Comparison of ENCODE assay signal across 9 mouse cellular contexts in genomic region chrX:92597324-92597723, GRCm38 (mm10). TPM values are rescaled to one million over a fixed set of nuclear protein-coding genes. Genes with fewer than 3 reads are reported as not detected.
DNase-seq lines count a peak whose midpoint lies in the region; ATAC-seq and TF ChIP-seq lines count a peak whose summit lies in the region.
"Had no signal": no experiment of that assay in that cellular context is flagged by ENCODE, and none has a peak within 500 bp of the region (broad histone marks: within the 10 kb centered on the region; RNA-seq: fewer than 3 reads in every experiment).

No protein-coding gene starts in this region.

- TF ChIP-seq CTCF in hindbrain, postnatal 0 days (IDR thresholded peaks at IDR 0.05; ENCODE audit: low read depth), result peak; percentile 65
- no peak for TF ChIP-seq CTCF in thymus, adult 2 months (IDR thresholded peaks at IDR 0.05; ENCODE audit: borderline replicate concordance, control insufficient read depth, extremely low read depth, insufficient read depth, low read length, poor library complexity)

- H3K4me1 ChIP-seq in hindbrain, embryonic 10.5 days (replicated peaks), result no peaks in the 10 kb centered on the region
- no peaks in the 10 kb centered on the region for H3K4me1 ChIP-seq in hindbrain, embryonic 12.5 days
- H3K4me1 ChIP-seq in hindbrain, postnatal 0 days (ENCODE audit: insufficient read depth, low read length), result no peaks in the 10 kb centered on the region
- no peaks in the 10 kb centered on the region for H3K4me1 ChIP-seq in thymus, adult 2 months (replicated peaks; ENCODE audit: control insufficient read depth, insufficient read depth, low read length)

- 51% methylated on average over 4 of the region's 4 CpGs for WGBS in hindbrain, embryonic 10.5 days
- 46% methylated on average over 4 of the region's 4 CpGs for WGBS in hindbrain, embryonic 12.5 days
- WGBS in hindbrain, postnatal 0 days, result 38% methylated on average over 4 of the region's 4 CpGs
- WGBS in thymus, adult 2 months, result 27% methylated on average over 4 of the region's 4 CpGs

- no peaks in the 10 kb centered on the region for H3K27me3 ChIP-seq in hindbrain, embryonic 10.5 days (ENCODE audit: insufficient read depth, poor library complexity, severe bottlenecking)
- no peaks in the 10 kb centered on the region for H3K27me3 ChIP-seq in hindbrain, embryonic 12.5 days
- H3K27me3 ChIP-seq in hindbrain, postnatal 0 days (ENCODE audit: insufficient read depth, low read length), result no peaks in the 10 kb centered on the region
- H3K27me3 ChIP-seq in thymus, adult 2 months (ENCODE audit: control insufficient read depth, insufficient read depth, low read length), result no peaks in the 10 kb centered on the region

- no peak overlapping the region for H3K9ac ChIP-seq in hindbrain, embryonic 12.5 days
- H3K9ac ChIP-seq in hindbrain, postnatal 0 days (replicated peaks; ENCODE audit: low read length), result no peak overlapping the region

- no peak for TF ChIP-seq POLR2A in thymus, adult 2 months (IDR thresholded peaks at IDR 0.05; ENCODE audit: control insufficient read depth, extremely low read depth, insufficient read depth, low read length, poor library complexity)

- no peak overlapping the region for H3K27ac ChIP-seq in hindbrain, embryonic 10.5 days
- no peak overlapping the region for H3K27ac ChIP-seq in hindbrain, embryonic 12.5 days
- no peak overlapping the region for H3K27ac ChIP-seq in hindbrain, postnatal 0 days
- no peak overlapping the region for H3K27ac ChIP-seq in thymus, adult 2 months (ENCODE audit: control insufficient read depth, insufficient read depth, low read length)

- no peak for ATAC-seq in hindbrain, embryonic 12.5 days (ENCODE audit: low FRiP score)
- no peak for ATAC-seq in hindbrain, postnatal 0 days

- no peaks in the 10 kb centered on the region for H3K9me3 ChIP-seq in hindbrain, embryonic 10.5 days
- H3K9me3 ChIP-seq in hindbrain, embryonic 12.5 days (replicated peaks), result no peaks in the 10 kb centered on the region
- no peaks in the 10 kb centered on the region for H3K9me3 ChIP-seq in hindbrain, postnatal 0 days (ENCODE audit: low read length)

- no peak overlapping the region for H3K4me2 ChIP-seq in hindbrain, embryonic 12.5 days (replicated peaks)
- no peak overlapping the region for H3K4me2 ChIP-seq in hindbrain, postnatal 0 days (ENCODE audit: low read depth, low read length)

- H3K36me3 ChIP-seq in hindbrain, embryonic 10.5 days, result no peaks in the 10 kb centered on the region
- H3K36me3 ChIP-seq in hindbrain, embryonic 12.5 days, result no peaks in the 10 kb centered on the region
- no peaks in the 10 kb centered on the region for H3K36me3 ChIP-seq in hindbrain, postnatal 0 days (ENCODE audit: insufficient read depth, low read length)
- H3K36me3 ChIP-seq in thymus, adult 2 months (ENCODE audit: control insufficient read depth, insufficient read depth, low read length), result no peaks in the 10 kb centered on the region

- DNase-seq in hindbrain, embryonic 10.5 days (ENCODE audit: low spot score), result peak; percentile 3
- peak; percentile 36 for DNase-seq in testis, postnatal 10 days (ENCODE audit: low spot score)
- DNase-seq in testis, postnatal 14 days (ENCODE audit: low spot score), result no peak
- DNase-seq in hindbrain, postnatal 0 days (ENCODE audit: low spot score), result peak; percentile 73
- DNase-seq in spleen, adult 12 weeks (ENCODE audit: low spot score), result no peak
- no peak for DNase-seq in thymus, adult 2 months
- no peak for DNase-seq in spleen, postnatal 14 days (ENCODE audit: low spot score in 2 of 2)

- H3K4me3 ChIP-seq in hindbrain, embryonic 10.5 days, result no peak overlapping the region
- no peak overlapping the region for H3K4me3 ChIP-seq in hindbrain, embryonic 12.5 days
- no peak overlapping the region for H3K4me3 ChIP-seq in hindbrain, postnatal 0 days (ENCODE audit: low read length)
- no peak overlapping the region for H3K4me3 ChIP-seq in thymus, adult 2 months (ENCODE audit: control insufficient read depth, insufficient read depth, low read length)

RNA-seq across cellular contexts. Expression of gene Mageb18, which starts 2.0 kb away (rescaled TPM):
- not detected in 2 replicates for polyA plus RNA-seq in hindbrain, embryonic 10.5 days (2016; fragmentation: Nextera tagmentation; extraction: Ambion mirVana)
- polyA plus RNA-seq in hindbrain, embryonic 12.5 days (2016; fragmentation: Nextera tagmentation; extraction: Ambion mirVana), result not detected in 2 replicates
- total RNA-seq in hindbrain, postnatal 0 days (2014; rRNA removed), result 0.16 TPM in 1 of 2 replicates, not detected in the other
- polyA plus RNA-seq in hindbrain, postnatal 0 days (2015; fragmentation: Nextera tagmentation; extraction: Ambion mirVana), result not detected in 2 replicates
- not detected in 2 replicates for polyA plus RNA-seq in thymus, adult 2 months (2012; rRNA removed)
- polyA plus RNA-seq: intestine, embryonic 14.5 days had no signal

Comparison
In these comparisons a context has a peak if more than half of its experiments do, and no peak if none do; other contexts are left out.
1. DNase-seq: peak in hindbrain, embryonic 10.5 days (single experiment), testis, postnatal 10 days (single experiment) and hindbrain, postnatal 0 days (single experiment); none in testis, postnatal 14 days (single experiment), spleen, adult 12 weeks (single experiment), thymus, adult 2 months (single experiment) and spleen, postnatal 14 days (0 of 2).